Mouse (Mus musculus) ES-Bruce4 (cell line): ENCODE measurements around the gene Kansl2.

Source experiments
- CTCF ChIP-seq: IDR thresholded peaks from one replicate; pipeline ENCODE4 v1.8.1; 2011; ENCODE audit warnings: low read depth, low read length
- EP300 ChIP-seq: IDR thresholded peaks from 2 replicates; pipeline ENCODE4 v1.6.1; 2011; ENCODE audit warnings: low read depth, low read length; ENCODE audit not compliant: insufficient read depth

- TF ChIP-seq CTCF, result no peak
- TF ChIP-seq EP300, result no peak
These were observed 39.2 kb upstream of the Kansl2 start for GRCm38 (mm10) chr15:98573293-98573692.
